Mouse (Mus musculus) gastrocnemius, postnatal 14 days (tissue): ENCODE measurements at regions not wholly inside any gene's neighbourhood (a gene's known extent, or its start where the extent isn't known, plus 50 kb on each side); places are given as distances from the start of the nearest gene placed in this dataset.

Source experiments
- DNase-seq: peaks from one replicate; pipeline ENCODE4 v3.0.0; 2021; ENCODE audit warnings: mixed read lengths
- intact Hi-C: fragments of 180-260 bp; cut with DNase I; formaldehyde crosslinking; loops from one replicate; pipeline ENCODE4 v1.15.1; 2025; ENCODE audit warnings: low total_unique reads

GRCm38 (mm10) chr17:22673891-22674622 lies 73.3 kb downstream of the Vmn2r112 start:
- intact Hi-C loops, result no loop called here
- peak; percentile 4 for DNase-seq
